Mouse (Mus musculus) neural tube, embryonic 15.5 days (tissue): ENCODE data around the gene Tbc1d9b. TPM values are rescaled to one million over a fixed set of nuclear protein-coding genes. Genes with fewer than 3 reads are reported as not detected.

Experiments used
- ATAC-seq: fragments of 200-750 bp; cut with Nextera tagmentation; 2 replicates; pipeline ENCODE4 v1.8.0; 2017; ENCODE audit warnings: mild to moderate bottlenecking, moderate TSS enrichment, moderate library complexity; ENCODE audit not compliant: low FRiP score
- H3K27ac ChIP-seq: fragments of 300-500 bp; sonication (generic); replicated peaks from 2 replicates; pipeline ENCODE4 v1.5.1; 2015; ENCODE audit warnings: mild to moderate bottlenecking, inconsistent platforms
- H3K27me3 ChIP-seq: fragments of 300-500 bp; sonication (generic); replicated peaks from 2 replicates; pipeline ENCODE4 v1.6.1; 2015; ENCODE audit warnings: inconsistent platforms
- H3K36me3 ChIP-seq: fragments of 300-500 bp; sonication (generic); 2 replicates; pipeline ENCODE4 v1.6.1; 2015; ENCODE audit warnings: inconsistent platforms
- H3K4me1 ChIP-seq: fragments of 300-500 bp; sonication (generic); 2 replicates; pipeline ENCODE4 v1.6.1; 2015; ENCODE audit warnings: inconsistent platforms
- H3K4me2 ChIP-seq: fragments of 300-500 bp; sonication (generic); 2 replicates; pipeline ENCODE4 v1.6.1; 2015; ENCODE audit warnings: inconsistent platforms, mild to moderate bottlenecking, moderate library complexity
- H3K4me3 ChIP-seq: fragments of 300-500 bp; sonication (generic); replicated peaks from 2 replicates; pipeline ENCODE4 v1.5.1; 2015; ENCODE audit warnings: mild to moderate bottlenecking, inconsistent platforms
- H3K9ac ChIP-seq: fragments of 300-500 bp; sonication (generic); replicated peaks from 2 replicates; pipeline ENCODE4 v1.6.1; 2015; ENCODE audit warnings: mild to moderate bottlenecking, inconsistent platforms
- H3K9me3 ChIP-seq: fragments of 300-500 bp; sonication (generic); replicated peaks from 2 replicates; pipeline ENCODE4 v1.6.1; 2016; ENCODE audit warnings: inconsistent platforms
- WGBS: fragments of 180-500 bp; shearing (Covaris S2); methylation state at CpG from one replicate; pipeline ENCODE4 v1.1.7; 2015; ENCODE audit warnings: mixed read lengths; 5-methylcytosine and 5-hydroxymethylcytosine counted together
- polyA plus RNA-seq: library from polyadenylated mRNA; unstranded; fragments of >200 nt; fragmentation: Nextera tagmentation; extraction: Ambion mirVana; gene quantifications from 2 replicates; pipeline ENCODE4 v1.2.1, GENCODE M21; 2015

Gene Tbc1d9b
- polyA plus RNA-seq, 1 experiment from 2014 or later, result 35.9 TPM

DNA sequence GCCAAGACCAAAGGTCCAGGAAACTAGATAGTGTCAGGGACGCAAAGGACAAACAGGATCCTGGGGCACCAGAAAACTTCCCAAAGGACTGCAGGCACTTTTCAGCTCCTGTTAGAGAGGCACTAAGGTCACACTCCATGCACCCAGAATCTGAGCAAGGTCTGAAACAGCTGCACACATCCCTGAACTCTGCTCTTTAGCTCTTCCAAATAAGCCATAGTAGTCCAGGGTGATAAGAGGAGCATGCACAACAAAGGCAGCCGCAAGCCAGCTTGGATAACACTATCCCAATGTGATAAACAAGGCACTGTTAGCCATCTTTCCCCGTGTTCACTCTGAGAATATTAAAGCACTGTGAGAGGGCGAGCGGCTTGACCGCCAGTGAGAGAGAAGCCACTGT lies 27.2 kb upstream of the Tbc1d9b start:
- Histone ChIP-seq H3K36me3 (peaks cover 17% of the 10 kb centered on the region), H3K4me1 (peaks cover 8% of the 10 kb centered on the region), H3K4me3 (no peak overlapping the region), H3K9me3 (no peaks in the 10 kb centered on the region), H3K27ac (no peak overlapping the region), H3K4me2 (no peak overlapping the region), H3K27me3 (no peaks in the 10 kb centered on the region), H3K9ac (no peak overlapping the region)
- ATAC-seq, result no peak
- 88% methylated on average over 6 of the region's 6 CpGs for WGBS

DNA sequence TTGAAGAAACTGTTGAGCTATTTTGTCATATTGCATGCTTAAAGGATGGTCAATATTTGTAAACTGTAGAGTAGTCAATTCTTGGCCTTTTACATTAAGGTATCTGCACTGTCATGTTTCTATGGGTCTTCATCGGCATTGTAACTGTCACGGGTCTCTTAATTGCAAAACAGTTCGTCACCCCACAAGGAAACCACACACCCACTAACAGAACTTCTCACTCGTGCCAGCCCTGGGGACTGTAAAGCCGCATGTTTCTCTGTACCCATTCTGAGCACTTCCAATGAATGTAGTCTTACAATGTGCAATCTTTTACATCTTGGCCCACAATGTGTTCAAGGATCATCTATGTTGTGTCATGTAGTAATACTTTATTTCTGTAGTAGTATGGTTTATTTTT lies 26.0 kb upstream of the Tbc1d9b start:
- H3K36me3 ChIP-seq, result peaks cover 8% of the 10 kb centered on the region
- H3K4me2 ChIP-seq, result no peak overlapping the region
- peaks cover 8% of the 10 kb centered on the region; the same call in 1 of the 2 replicates for H3K4me1 ChIP-seq
- no peak overlapping the region for H3K9ac ChIP-seq
- no peak for ATAC-seq
- no peaks in the 10 kb centered on the region for H3K9me3 ChIP-seq
- no peak overlapping the region for H3K4me3 ChIP-seq
- WGBS, result 88% methylated on average over 5 of the region's 5 CpGs
- no peaks in the 10 kb centered on the region for H3K27me3 ChIP-seq
- no peak overlapping the region for H3K27ac ChIP-seq

DNA sequence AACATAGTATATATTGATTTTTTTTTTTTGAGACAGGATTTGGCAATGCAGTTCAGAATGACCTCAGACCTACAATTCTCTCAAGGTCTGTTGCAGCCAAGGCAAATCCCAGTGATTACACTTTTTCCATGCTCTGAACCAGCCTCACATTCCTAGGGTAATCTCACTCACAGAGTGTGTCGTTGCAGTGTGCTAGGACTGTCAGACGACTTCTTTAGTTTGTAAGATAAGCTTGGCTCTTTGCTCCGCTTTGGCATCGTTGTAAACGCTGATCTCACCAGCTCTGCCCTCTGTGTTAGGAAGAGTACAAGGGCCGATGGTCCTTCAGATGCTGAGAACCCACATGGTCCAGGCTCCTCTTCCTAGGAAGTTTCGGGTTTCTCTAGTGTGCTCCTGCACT lies 25.2 kb upstream of the Tbc1d9b start:
- Histone ChIP-seq H3K9ac (no peak overlapping the region), H3K9me3 (no peaks in the 10 kb centered on the region), H3K27me3 (no peaks in the 10 kb centered on the region), H3K4me2 (no peak overlapping the region), H3K4me3 (no peak overlapping the region), H3K36me3 (peaks cover 8% of the 10 kb centered on the region), H3K4me1 (peaks cover 8% of the 10 kb centered on the region; the same call in 1 of the 2 replicates), H3K27ac (no peak overlapping the region)
- ATAC-seq, result no peak
- WGBS, result 89% methylated on average over 7 of the region's 7 CpGs

DNA sequence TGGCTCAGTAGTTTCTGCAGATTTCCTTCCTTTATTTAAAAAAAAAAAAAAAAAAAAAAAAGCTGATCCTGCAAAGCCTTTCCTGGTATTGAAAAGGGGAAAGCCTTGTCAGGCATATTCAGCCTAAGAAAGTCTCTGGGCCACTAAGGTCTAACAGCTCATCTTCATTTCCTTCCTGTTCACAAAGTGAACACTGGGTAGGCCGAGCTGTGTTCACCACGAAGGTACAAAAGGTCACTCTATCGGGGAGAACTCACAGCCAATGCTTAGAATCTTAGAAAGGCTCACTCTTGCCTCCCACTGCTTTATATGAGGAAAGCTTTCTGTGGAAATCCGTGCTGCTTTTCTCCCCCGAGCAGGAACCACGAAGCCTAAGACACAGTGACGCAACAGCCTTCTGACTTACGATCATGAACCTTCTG lies 22.4 kb upstream of the Tbc1d9b start:
- Histone ChIP-seq H3K4me1 (peaks cover 7% of the 10 kb centered on the region; the same call in 1 of the 2 replicates), H3K27ac (peak overlapping the region; percentile 41), H3K4me3 (no peak overlapping the region), H3K27me3 (no peaks in the 10 kb centered on the region), H3K4me2 (no peak overlapping the region), H3K9me3 (no peaks in the 10 kb centered on the region), H3K9ac (no peak overlapping the region), H3K36me3 (peaks cover 12% of the 10 kb centered on the region)
- no peak for ATAC-seq
- WGBS, result 68% methylated on average over 8 of the region's 8 CpGs

DNA sequence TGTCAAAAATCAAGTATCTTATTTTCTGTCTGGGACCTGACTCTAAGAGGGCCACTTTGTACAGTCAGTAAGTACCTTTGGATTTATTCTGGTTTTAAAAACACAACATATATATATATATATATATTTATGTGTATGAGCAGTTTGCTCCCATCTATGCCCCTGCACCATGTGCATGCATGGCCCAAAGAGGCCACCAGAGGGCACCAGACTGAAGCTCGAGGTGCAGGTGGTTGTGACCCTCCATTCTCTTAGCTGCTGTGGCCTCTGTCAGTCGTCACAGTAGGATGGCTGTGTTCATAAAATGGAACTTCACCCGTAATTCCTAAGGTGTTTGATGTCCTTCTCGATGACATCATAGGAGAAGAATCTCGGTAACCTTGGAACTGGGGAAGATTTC lies 16.9 kb upstream of the Tbc1d9b start:
- Histone ChIP-seq H3K4me1 (no peaks in the 10 kb centered on the region), H3K4me3 (no peak overlapping the region), H3K4me2 (no peak overlapping the region), H3K27me3 (no peaks in the 10 kb centered on the region), H3K9ac (no peak overlapping the region), H3K9me3 (no peaks in the 10 kb centered on the region), H3K36me3 (peaks cover 8% of the 10 kb centered on the region; the same call in 1 of the 2 replicates), H3K27ac (no peak overlapping the region)
- no peak for ATAC-seq
- WGBS, result 15% methylated on average over 5 of the region's 5 CpGs

DNA sequence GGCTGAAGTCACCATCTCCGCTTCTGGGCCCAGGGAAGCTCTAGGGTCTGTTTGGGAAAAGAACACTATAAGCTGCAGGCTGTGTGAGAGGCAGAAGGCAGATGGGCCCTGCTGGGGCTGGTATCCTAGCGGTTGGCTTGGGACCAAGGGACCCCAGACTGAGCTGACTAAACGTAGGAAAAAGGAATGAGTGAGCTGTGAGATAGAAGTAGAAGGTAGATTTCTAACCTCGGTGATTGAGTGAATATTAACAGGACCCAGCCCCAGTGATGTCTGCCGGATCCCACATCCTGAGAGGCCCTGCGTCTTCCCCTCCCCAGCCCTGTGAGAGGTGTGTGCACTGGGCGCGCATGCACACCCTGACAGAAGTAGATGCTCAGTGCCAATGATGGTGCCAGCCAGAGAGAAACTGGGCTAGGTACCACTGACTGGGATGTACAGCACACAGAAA lies 8.5 kb upstream of the Tbc1d9b start:
- Histone ChIP-seq H3K9me3 (no peaks in the 10 kb centered on the region), H3K4me2 (no peak overlapping the region), H3K9ac (no peak overlapping the region), H3K27me3 (no peaks in the 10 kb centered on the region), H3K4me1 (no peaks in the 10 kb centered on the region), H3K27ac (no peak overlapping the region), H3K36me3 (peaks cover 16% of the 10 kb centered on the region), H3K4me3 (no peak overlapping the region)
- ATAC-seq, result no peak
- 92% methylated on average over 8 of the region's 8 CpGs for WGBS

DNA sequence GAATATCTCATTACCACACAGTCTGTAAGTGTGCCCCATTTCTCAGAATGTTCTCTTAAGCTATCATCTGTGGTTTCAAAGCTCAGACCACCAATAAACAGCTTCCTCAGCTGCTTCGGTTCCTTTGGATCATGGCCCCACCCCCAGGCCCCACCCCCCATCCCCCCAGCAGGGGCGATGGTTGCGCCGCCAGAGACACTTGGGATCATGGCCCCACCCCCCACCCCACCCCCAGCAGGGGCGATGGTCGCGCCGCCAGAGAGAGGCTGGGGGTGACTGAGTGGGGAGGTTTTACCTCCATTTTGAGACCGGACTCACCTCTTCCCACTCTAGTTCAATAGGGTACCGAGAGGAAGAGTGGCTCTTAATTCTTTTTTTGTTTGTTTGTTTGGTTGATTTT lies 3.4 kb upstream of the Tbc1d9b start:
- 6% methylated on average over 10 of the region's 10 CpGs for WGBS
- Histone ChIP-seq H3K4me2 (peak overlapping the region; percentile 50), H3K9me3 (no peaks in the 10 kb centered on the region), H3K36me3 (no peaks in the 10 kb centered on the region), H3K4me1 (peaks cover 23% of the 10 kb centered on the region), H3K9ac (no peak overlapping the region), H3K27ac (no peak overlapping the region), H3K4me3 (no peak overlapping the region), H3K27me3 (no peaks in the 10 kb centered on the region)
- ATAC-seq, result no peak

DNA sequence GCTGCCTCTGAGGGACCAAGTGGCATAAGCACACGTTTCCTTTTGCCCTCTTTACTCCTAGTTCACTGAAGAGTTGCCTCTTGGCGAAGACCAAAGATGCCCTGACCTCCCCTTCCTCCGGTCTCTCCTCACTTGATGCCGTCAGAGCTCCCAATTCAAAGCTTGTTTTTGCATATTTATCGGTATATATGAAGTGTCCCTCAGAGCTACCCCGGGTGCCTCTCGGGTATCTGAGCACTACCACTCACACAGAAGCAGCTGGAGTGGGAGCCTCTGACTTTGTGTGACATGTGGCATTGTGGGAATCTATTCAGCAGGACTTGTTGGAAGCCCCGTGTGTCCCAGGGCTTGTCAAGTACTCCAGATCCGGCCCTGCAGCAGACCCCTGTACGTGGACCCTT lies 605 bp downstream of the Tbc1d9b start:
- Histone ChIP-seq H3K36me3 (peaks cover 13% of the 10 kb centered on the region), H3K9ac (peak overlapping the region; percentile 99), H3K4me3 (peak overlapping the region; percentile 90), H3K4me2 (peak overlapping the region; percentile 86), H3K27ac (peak overlapping the region; percentile 91), H3K9me3 (no peaks in the 10 kb centered on the region), H3K27me3 (no peaks in the 10 kb centered on the region), H3K4me1 (peaks cover 27% of the 10 kb centered on the region)
- peak; percentile 9 for ATAC-seq
- 12% methylated on average over 10 of the region's 10 CpGs for WGBS

DNA sequence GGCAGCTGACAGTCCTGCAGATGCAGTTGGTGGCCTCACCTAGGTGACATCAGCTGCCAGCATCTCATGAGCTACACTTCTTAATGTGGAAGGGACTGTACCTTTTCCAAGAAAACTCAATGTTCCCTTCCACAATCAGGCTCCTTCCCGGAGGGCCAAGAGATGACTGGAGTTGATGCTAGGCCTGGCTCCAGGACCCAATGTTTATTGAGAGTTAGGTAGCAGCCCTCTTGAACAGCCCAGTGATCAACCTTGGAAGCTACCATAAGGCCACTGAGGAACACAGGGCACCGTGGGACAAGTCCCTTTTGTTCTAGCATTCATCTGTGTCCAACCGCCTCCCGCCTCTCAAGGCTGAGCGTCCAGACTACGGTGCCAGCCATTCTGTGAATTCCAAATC lies 1.1 kb downstream of the Tbc1d9b start:
- Histone ChIP-seq H3K4me3 (peak overlapping the region; percentile 90), H3K36me3 (peaks cover 17% of the 10 kb centered on the region), H3K27me3 (no peaks in the 10 kb centered on the region), H3K4me2 (peak overlapping the region; percentile 86), H3K9me3 (no peaks in the 10 kb centered on the region), H3K4me1 (peaks cover 27% of the 10 kb centered on the region), H3K9ac (peak overlapping the region; percentile 99), H3K27ac (no peak overlapping the region)
- 81% methylated on average over 6 of the region's 6 CpGs for WGBS
- no peak for ATAC-seq

DNA sequence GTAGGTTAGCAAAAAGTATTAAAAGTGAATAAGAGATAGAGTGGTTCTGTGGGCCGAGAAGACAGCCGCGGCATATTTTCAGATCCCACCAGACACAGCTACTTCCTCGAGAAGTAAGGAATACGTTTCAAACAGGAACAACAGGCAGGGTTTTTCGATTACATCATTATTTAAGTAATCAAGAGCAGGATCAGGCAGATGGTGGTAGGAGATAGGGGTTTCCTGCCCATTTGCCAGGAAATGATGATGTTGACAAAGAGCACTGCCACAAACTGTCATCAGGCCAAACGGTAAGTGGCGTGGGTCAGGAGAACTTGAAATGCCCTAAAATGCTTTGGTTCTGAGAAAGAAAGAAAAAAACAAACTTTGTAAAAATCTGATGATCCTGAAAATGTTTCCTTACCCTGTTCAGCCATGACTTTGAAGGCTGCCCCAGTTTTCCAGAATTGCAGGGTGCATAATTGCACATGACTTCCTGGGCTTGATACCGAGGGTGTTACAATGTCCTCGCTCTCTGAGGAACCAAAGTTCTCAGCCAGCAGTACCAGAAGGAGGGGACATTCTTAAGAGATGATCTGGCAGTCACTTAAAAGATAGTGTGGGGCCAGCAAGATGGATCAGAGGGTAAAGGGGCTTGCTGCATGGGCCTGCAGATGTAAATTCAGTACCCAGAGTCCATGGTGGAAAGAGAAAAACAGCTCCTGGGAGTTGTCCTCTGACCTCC lies 3.1 kb downstream of the Tbc1d9b start:
- no peak overlapping the region for H3K4me3 ChIP-seq
- H3K27ac ChIP-seq, result no peak overlapping the region
- H3K9ac ChIP-seq, result no peak overlapping the region
- peaks cover 24% of the 10 kb centered on the region for H3K4me1 ChIP-seq
- H3K4me2 ChIP-seq, result no peak overlapping the region
- H3K36me3 ChIP-seq, result peaks cover 37% of the 10 kb centered on the region
- no peak for ATAC-seq
- H3K27me3 ChIP-seq, result no peaks in the 10 kb centered on the region
- WGBS, result 85% methylated on average over 10 of the region's 10 CpGs
- no peaks in the 10 kb centered on the region for H3K9me3 ChIP-seq

DNA sequence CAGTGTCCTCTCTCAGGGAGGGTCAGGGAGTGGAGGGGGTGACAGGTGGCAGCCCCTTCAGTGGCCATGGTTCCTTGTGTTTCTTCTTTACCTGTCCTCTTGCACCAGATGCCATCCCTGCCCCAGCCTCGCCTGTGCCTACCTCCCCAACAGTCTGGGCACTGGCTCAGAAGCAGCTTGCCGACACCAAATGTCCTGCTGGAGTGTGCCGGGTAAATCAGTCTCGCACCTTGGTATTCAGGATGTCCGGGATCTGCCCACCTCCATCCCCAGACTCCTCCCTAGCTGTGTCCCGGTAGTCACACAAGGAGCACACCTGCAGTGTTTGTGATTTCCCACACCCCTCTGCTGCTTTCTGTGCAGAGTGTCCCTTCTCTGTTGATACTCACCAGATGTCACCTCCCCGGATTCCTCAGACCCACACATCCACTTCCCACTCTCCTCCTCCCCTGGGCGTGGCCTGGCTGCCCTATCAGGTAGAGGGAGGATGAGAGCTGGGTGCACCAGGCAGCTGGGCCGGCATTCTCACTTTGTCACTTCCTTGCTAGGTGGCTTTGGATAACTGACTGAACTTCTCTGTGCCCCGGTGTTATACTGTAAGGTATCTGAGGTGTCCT lies 7.1 kb downstream of the Tbc1d9b start:
- Histone ChIP-seq H3K4me2 (no peak overlapping the region), H3K27ac (no peak overlapping the region), H3K27me3 (no peaks in the 10 kb centered on the region), H3K9ac (no peak overlapping the region), H3K36me3 (peaks cover 76% of the 10 kb centered on the region), H3K4me3 (no peak overlapping the region), H3K9me3 (no peaks in the 10 kb centered on the region), H3K4me1 (peaks cover 4% of the 10 kb centered on the region; the same call in 1 of the 2 replicates)
- WGBS, result 78% methylated on average over 10 of the region's 10 CpGs
- ATAC-seq, result no peak

DNA sequence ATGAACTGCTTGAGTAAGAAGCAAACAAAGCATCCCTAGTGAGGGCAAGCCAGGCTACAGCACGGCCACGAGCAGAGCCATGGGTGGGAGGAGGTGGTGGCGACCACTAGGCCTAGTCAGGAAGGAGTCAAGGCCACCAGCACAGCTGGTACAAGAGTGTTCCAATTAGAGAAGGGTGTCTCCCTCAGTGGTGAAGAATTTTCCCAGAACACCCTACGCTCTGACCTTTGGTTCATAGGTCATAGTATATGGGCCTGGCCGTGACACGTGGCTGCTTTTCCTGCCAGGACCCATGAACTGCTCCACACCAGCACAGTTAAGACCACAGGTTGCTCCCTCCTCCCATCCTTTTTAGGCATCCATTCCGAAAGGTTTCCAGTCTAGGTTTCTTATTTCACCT lies 8.4 kb downstream of the Tbc1d9b start:
- H3K4me2 ChIP-seq, result no peak overlapping the region
- H3K27me3 ChIP-seq, result no peaks in the 10 kb centered on the region
- H3K4me3 ChIP-seq, result no peak overlapping the region
- peaks cover 85% of the 10 kb centered on the region for H3K36me3 ChIP-seq
- WGBS, result 88% methylated on average over 7 of the region's 7 CpGs
- H3K9me3 ChIP-seq, result no peaks in the 10 kb centered on the region
- no peak overlapping the region for H3K27ac ChIP-seq
- no peaks in the 10 kb centered on the region for H3K4me1 ChIP-seq
- no peak overlapping the region for H3K9ac ChIP-seq
- ATAC-seq, result no peak
